Mouse (Mus musculus): ENCODE measurements around the gene Smoc1. TPM values are rescaled to one million over a fixed set of nuclear protein-coding genes. Genes with fewer than 3 reads are reported as not detected.

Smoc1 gene
- polyA plus RNA-seq, 1 experiment from 2014 or later, result 12.1 TPM

DNA sequence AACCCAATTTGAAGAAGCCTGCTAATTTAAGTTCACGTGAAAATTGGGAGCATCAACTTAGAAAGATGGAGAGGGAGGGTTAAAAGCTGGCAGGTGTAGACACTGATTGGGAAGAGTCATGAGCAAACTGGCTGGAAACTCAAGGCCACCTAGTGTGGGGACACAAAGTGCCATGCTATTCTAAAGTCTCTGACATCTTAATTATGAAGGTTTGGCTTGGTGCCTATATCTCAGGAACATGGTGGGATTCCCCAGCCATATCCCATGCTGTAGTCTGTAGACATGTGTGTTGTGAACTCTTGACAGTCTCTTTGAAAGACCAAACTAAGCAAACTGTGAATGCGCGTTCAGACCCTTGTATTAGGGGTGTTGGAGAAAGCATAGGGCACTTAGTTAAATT lies 32.0 kb downstream of the Smoc1 start:
- no peak overlapping the region for H3K4me2 ChIP-seq (replicated peaks)
- H3K4me3 ChIP-seq, result no peak overlapping the region
- H3K9me3 ChIP-seq, result no peaks in the 10 kb centered on the region
- ATAC-seq (replicated peaks), result no peak
- H3K27me3 ChIP-seq, result no peaks in the 10 kb centered on the region
- 0 out of 2 replicates have a peak, but pooled peaks cover 7% of the 10 kb centered on the region for H3K4me1 ChIP-seq
- WGBS, result 88% methylated on average over 3 of the region's 3 CpGs
- no peak overlapping the region for H3K9ac ChIP-seq (replicated peaks)
- no peak overlapping the region for H3K27ac ChIP-seq (replicated peaks)
- H3K36me3 ChIP-seq, result no peaks in the 10 kb centered on the region

DNA sequence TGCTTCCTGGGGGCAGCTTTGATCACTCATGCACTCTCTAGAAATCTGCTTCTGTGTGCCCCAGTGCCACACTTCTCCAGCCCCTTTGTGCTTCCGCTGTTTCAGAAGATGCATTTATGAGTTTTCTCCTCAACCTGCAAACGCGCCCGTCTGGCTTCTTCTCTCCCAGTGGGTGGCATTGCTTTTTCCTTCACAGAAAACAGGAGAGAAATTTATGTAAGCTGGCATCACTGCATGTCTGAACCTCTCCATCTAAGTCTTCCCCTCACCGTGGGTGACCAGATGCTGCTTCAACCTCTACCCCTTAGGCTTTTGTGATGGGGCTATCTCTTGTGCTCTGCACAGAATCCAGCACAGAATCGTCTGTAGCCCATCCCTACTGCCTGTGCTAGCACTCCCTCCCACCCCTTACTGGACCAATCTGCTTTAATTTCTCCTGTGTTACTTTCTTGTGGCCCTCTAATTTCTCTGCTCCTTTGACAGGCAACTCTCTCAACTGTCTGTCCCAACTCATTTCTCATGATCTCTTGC lies 35.3 kb downstream of the Smoc1 start:
- 77% methylated on average over 6 of the region's 6 CpGs for WGBS

DNA sequence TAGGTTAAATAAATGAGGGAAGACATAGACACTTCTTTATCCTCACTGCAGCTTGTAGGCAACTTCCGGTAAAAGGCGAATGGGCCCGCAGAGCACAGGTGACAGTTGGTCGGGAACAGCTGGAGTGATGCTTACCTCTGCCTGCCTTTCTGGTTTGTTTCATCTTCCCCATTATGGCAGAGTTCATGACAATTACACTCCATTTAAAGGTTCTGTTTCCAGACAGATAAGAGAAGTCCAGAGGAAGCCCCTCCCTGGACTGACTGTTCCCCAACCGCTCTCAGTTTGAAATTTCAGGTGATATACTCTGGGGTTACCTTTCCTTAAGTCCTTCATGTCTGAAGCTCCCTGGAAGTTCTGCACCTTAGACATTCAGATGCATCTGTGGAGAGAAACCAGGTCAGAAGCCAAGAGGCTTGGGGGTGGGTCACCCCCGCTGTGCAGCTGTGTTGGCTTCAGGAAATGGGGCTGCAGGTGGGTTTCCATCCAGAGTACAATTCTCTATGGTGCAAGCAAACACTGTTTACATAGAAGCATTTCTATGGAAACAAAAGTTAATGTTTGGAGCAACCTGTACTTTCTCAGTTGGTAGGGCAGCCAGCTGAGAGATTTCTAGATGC lies 36.8 kb downstream of the Smoc1 start:
- no peak for ATAC-seq (replicated peaks)
- Histone ChIP-seq H3K36me3 (no peaks in the 10 kb centered on the region), H3K4me3 (no peak overlapping the region), H3K27ac (replicated peaks) (no peak overlapping the region), H3K27me3 (no peaks in the 10 kb centered on the region), H3K4me2 (replicated peaks) (no peak overlapping the region), H3K4me1 (no peaks in the 10 kb centered on the region), H3K9me3 (no peaks in the 10 kb centered on the region), H3K9ac (replicated peaks) (no peak overlapping the region)
- WGBS, result 90% methylated on average over 6 of the region's 6 CpGs

More for the DNA sequence above, 35.3 kb downstream of the Smoc1 start:
- no peak overlapping the region for H3K9ac ChIP-seq (replicated peaks)
- no peak overlapping the region for H3K4me2 ChIP-seq (replicated peaks)
- no peak overlapping the region for H3K27ac ChIP-seq (replicated peaks)
- H3K4me3 ChIP-seq, result no peak overlapping the region
- no peak for ATAC-seq (replicated peaks)
- H3K36me3 ChIP-seq, result no peaks in the 10 kb centered on the region
- no peaks in the 10 kb centered on the region for H3K27me3 ChIP-seq
- H3K9me3 ChIP-seq, result no peaks in the 10 kb centered on the region
- H3K4me1 ChIP-seq, result no peaks in the 10 kb centered on the region

DNA sequence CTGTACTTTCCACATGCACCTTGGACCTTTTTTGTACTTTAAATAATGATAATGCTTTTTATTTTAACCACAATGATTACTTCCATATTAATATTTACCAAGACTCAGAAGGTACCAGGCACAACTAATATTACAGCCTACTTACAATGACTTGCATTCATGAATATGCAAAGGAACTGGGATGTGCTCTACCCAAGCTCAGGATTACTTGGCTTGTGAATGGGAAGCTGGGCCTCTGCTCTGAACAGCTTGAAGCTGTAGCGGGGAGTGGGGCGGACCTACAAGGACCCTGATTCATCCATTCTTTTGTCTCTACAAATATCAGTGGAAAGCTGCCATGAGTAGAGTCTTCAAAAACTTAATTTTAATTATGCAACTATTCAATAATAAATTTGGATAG lies 47.5 kb downstream of the Smoc1 start:
- 48% methylated on average over 2 of the region's 2 CpGs for WGBS
- Histone ChIP-seq H3K4me2 (replicated peaks) (no peak overlapping the region), H3K27ac (replicated peaks) (no peak overlapping the region), H3K9me3 (no peaks in the 10 kb centered on the region), H3K27me3 (no peaks in the 10 kb centered on the region), H3K36me3 (no peaks in the 10 kb centered on the region), H3K4me3 (no peak overlapping the region), H3K9ac (replicated peaks) (no peak overlapping the region), H3K4me1 (no peaks in the 10 kb centered on the region)
- no peak for ATAC-seq (replicated peaks)

DNA sequence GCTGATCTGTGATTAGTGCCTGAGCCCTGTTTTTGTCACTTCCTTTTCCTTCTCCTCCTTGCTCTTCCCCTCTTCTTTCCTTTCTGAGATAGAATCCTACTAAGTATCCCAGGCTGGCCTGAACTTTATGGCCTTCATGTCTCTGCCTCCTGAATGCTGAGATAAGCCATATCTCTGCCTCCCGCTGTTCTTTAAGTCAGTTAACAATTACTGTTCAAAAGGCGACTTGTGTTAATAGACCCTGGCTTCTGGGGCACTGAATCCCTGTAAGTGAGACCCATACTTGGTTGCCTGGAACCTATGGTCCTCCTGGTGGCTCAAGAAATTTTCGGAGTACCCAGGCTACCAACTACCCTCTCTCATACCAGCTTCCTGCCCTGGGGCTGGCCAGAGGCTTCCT lies 48.3 kb downstream of the Smoc1 start:
- H3K4me1 ChIP-seq, result no peaks in the 10 kb centered on the region
- no peak for ATAC-seq (replicated peaks)
- no peak overlapping the region for H3K4me3 ChIP-seq
- no peaks in the 10 kb centered on the region for H3K36me3 ChIP-seq
- H3K9me3 ChIP-seq, result no peaks in the 10 kb centered on the region
- WGBS, result 87% methylated on average over 3 of the region's 3 CpGs
- no peak overlapping the region for H3K27ac ChIP-seq (replicated peaks)
- no peaks in the 10 kb centered on the region for H3K27me3 ChIP-seq
- no peak overlapping the region for H3K4me2 ChIP-seq (replicated peaks)
- H3K9ac ChIP-seq (replicated peaks), result no peak overlapping the region

DNA sequence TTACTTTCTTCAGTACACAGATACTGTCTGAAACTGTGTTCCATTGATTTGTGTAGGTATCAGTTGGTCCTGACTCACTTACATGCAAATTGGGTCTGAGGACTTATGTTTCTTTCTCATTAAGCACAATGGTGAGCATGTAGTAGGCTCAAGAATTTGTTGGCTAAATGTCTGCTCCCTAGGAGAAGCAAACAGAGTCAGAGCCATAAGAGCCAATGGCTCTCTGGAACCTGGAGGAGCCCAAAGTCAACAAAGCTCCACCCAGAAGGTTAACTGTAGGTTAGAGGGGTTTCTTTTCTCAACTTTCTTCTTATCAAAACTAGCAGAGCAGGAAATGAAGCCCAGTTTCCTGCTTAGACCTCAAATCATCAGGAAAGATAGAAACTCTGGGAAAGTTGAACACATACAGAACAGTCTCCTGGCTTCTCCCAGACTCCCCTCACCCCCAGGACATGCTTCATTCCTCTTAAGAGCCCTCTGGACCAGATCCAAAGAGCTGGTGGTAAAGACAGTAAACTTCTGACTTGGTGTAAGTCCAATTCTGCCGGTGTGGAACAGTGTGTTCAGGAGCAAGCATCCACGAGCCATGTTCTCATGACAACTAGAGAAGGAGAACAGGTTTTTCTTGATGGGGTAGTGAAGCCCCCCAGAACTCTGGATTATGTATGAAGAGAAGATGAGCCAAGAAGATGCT lies 51.5 kb downstream of the Smoc1 start:
- Histone ChIP-seq H3K36me3 (no peaks in the 10 kb centered on the region), H3K9ac (replicated peaks) (no peak overlapping the region), H3K4me1 (no peaks in the 10 kb centered on the region), H3K27ac (replicated peaks) (no peak overlapping the region), H3K9me3 (no peaks in the 10 kb centered on the region), H3K4me2 (replicated peaks) (no peak overlapping the region), H3K4me3 (no peak overlapping the region), H3K27me3 (no peaks in the 10 kb centered on the region)
- WGBS, result 81% methylated on average over 2 of the region's 2 CpGs
- ATAC-seq (replicated peaks), result no peak

DNA sequence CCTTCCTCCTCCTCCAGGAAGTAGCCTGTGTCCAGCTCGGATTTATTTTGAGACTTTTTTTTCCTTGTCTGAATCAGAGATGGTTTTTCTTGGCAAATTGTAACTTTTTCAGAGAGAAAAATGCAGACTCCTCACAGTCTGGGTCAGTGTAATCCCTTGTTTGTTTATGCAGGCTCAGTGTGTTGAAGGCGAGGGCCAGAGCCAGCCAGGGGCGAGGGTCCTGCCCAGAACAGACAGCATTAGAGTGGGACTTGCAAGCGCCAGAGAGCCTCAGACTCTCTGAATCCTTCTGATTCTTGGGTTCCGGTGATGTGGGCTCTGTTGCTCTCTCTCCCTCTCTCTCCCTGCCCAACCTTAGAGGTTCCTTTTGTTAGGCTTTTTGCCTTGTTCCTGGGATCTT lies 53.7 kb downstream of the Smoc1 start:
- 80% methylated on average over 5 of the region's 5 CpGs for WGBS
- Histone ChIP-seq H3K9me3 (no peaks in the 10 kb centered on the region), H3K27me3 (no peaks in the 10 kb centered on the region), H3K27ac (replicated peaks) (no peak overlapping the region), H3K4me2 (replicated peaks) (no peak overlapping the region), H3K9ac (replicated peaks) (no peak overlapping the region), H3K4me3 (no peak overlapping the region), H3K4me1 (peaks cover 9% of the 10 kb centered on the region), H3K36me3 (no peaks in the 10 kb centered on the region)
- ATAC-seq (replicated peaks), result no peak

DNA sequence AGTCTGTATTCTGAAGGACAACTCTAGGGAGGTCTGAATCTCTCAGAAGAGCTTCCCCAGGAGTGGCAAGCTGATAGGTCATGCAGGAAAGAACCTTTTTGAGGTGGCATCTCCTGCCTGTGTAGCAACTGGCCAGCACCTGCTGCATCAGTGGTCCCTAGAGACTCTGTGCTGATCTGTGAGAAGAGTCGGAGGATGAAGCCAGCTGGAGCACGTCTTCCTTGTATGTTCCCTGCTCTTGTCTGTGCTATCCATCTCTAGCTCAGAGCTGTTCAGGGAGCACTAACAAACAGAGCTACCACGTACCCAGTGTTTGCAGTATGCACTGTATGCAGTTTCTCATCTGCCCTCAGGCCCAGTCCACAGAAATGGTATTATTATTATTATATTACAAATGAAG lies 54.4 kb downstream of the Smoc1 start:
- WGBS, result 87% methylated on average over 3 of the region's 3 CpGs
- Histone ChIP-seq H3K9ac (replicated peaks) (no peak overlapping the region), H3K4me3 (no peak overlapping the region), H3K27ac (replicated peaks) (no peak overlapping the region), H3K4me2 (replicated peaks) (no peak overlapping the region), H3K27me3 (no peaks in the 10 kb centered on the region), H3K9me3 (no peaks in the 10 kb centered on the region), H3K36me3 (no peaks in the 10 kb centered on the region), H3K4me1 (peaks cover 14% of the 10 kb centered on the region)
- no peak for ATAC-seq (replicated peaks)

DNA sequence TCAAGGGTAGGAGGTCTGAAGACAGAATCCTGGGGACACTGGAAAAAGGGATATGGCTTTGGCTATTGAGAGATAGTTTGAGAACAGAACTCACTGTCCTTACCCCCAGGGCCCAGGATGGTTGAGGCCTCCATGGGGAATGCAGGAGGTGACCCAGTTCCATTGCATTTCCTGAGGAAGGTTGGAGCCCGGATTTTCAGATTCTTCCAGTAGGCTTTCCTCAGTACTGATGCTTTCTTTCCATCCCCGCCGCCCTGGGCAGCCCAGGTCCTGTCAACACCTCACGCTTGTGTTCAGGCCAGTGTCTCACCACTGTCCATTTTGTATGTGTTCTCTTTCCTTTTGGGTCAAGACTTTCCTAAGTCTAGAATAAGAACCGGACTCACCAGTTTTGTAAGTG lies 56.5 kb downstream of the Smoc1 start:
- Histone ChIP-seq H3K9me3 (no peaks in the 10 kb centered on the region), H3K4me1 (peaks cover 14% of the 10 kb centered on the region), H3K4me2 (replicated peaks) (no peak overlapping the region), H3K27me3 (no peaks in the 10 kb centered on the region), H3K4me3 (no peak overlapping the region), H3K27ac (replicated peaks) (no peak overlapping the region), H3K36me3 (no peaks in the 10 kb centered on the region), H3K9ac (replicated peaks) (no peak overlapping the region)
- no peak for ATAC-seq (replicated peaks)
- 93% methylated on average over 5 of the region's 5 CpGs for WGBS

DNA sequence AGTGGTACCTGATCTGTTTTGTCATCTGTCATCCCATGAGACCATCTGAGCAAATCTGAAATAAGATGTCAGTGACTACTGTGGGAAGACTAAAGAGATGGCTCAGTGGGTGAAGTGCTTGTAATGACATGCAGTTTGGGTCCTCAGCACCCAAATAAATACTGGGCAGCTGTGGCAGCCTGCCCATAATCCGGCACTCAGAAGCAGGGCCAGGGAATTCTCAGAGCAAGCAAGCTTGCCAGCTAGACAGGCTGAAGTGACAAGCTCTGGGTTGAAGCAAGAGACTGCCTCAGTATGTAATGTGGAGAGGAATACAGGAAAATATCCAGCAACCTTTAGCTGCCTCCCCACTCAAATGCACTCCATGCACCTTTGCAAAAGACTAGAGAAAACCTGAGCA lies 58.6 kb downstream of the Smoc1 start:
- no peaks in the 10 kb centered on the region for H3K36me3 ChIP-seq
- no peaks in the 10 kb centered on the region for H3K27me3 ChIP-seq
- no peaks in the 10 kb centered on the region for H3K9me3 ChIP-seq
- no peak overlapping the region for H3K4me2 ChIP-seq (replicated peaks)
- WGBS, result 40% methylated on average over 1 of the region's 1 CpGs
- no peak overlapping the region for H3K9ac ChIP-seq (replicated peaks)
- no peak overlapping the region for H3K4me3 ChIP-seq
- H3K27ac ChIP-seq (replicated peaks), result peak overlapping the region; percentile 12; the same call in 1 of the 2 replicates
- peaks cover 14% of the 10 kb centered on the region for H3K4me1 ChIP-seq
- peak; percentile 61 for ATAC-seq (replicated peaks)

DNA sequence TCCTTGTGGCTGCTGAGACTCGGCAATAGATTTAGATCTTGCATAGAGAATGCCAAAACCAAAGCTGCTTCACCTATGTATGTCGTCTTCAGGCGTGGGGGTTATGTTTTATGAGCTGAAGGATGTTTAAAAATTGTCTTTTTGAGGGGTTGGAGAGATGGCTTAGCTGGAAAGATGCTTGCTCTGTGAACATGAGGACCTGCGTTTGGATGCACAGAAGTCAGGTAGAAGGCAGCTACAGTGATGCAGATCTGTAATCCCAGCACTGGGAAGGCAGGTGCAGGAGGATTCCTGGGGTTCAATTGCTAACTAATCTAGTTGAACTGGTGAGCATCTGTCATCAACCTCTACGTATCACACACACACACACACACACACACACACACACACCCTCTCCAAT lies 61.5 kb downstream of the Smoc1 start:
- no peak overlapping the region for H3K27ac ChIP-seq (replicated peaks)
- ATAC-seq (replicated peaks), result no peak
- no peaks in the 10 kb centered on the region for H3K36me3 ChIP-seq
- H3K4me2 ChIP-seq (replicated peaks), result no peak overlapping the region
- H3K27me3 ChIP-seq, result no peaks in the 10 kb centered on the region
- H3K4me3 ChIP-seq, result no peak overlapping the region
- H3K9ac ChIP-seq (replicated peaks), result no peak overlapping the region
- H3K9me3 ChIP-seq, result no peaks in the 10 kb centered on the region
- 77% methylated on average over 5 of the region's 5 CpGs for WGBS
- H3K4me1 ChIP-seq, result peaks cover 14% of the 10 kb centered on the region

DNA sequence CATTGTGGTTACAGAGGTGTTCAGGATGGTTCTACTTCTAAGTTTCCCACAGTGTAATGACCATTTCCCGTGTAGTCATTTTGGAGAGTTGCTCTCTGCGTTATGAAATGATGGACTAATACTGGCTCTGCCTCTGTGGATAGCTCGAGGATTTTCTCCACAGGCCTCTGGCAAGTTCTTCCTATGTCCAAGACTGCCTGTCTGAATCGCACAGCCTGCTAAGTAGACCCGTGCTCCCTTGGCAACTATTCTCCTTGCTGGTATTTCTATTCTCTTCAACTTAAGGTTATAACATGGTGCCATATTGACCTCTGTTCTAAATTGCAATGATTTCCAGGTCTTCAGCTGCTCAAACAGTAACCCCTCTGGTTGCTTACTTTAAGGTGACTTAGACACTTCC lies 65.0 kb downstream of the Smoc1 start:
- Histone ChIP-seq H3K4me1 (no peaks in the 10 kb centered on the region), H3K4me2 (replicated peaks) (no peak overlapping the region), H3K4me3 (no peak overlapping the region), H3K9me3 (no peaks in the 10 kb centered on the region), H3K27ac (replicated peaks) (no peak overlapping the region), H3K36me3 (no peaks in the 10 kb centered on the region), H3K9ac (replicated peaks) (no peak overlapping the region), H3K27me3 (no peaks in the 10 kb centered on the region)
- 83% methylated on average over 5 of the region's 5 CpGs for WGBS
- no peak for ATAC-seq (replicated peaks)

DNA sequence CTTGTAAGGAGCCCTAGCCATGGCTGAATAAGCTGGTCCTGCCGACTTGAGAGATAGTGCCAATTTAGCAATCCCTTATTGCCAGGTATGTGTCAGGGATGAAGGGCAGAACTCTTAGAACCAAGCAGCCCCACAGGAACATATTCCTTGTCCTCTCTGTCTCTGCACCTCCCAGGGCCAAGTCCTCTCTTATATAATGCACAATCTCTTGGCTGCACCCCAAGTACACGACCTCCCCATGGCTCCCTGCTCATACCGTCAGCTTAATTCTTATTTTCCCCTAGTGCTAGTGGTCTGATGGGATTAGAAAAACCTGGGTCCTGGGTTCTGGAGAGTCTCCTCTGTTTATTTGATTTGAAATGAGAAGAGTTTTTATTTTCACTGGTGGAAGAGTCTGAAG lies 66.0 kb downstream of the Smoc1 start:
- Histone ChIP-seq H3K4me1 (no peaks in the 10 kb centered on the region), H3K9ac (replicated peaks) (no peak overlapping the region), H3K4me2 (replicated peaks) (no peak overlapping the region), H3K9me3 (no peaks in the 10 kb centered on the region), H3K4me3 (no peak overlapping the region), H3K27ac (replicated peaks) (no peak overlapping the region), H3K36me3 (no peaks in the 10 kb centered on the region), H3K27me3 (no peaks in the 10 kb centered on the region)
- 73% methylated on average over 3 of the region's 3 CpGs for WGBS
- ATAC-seq (replicated peaks), result no peak
